Mouse (Mus musculus): ENCODE data around the gene B4galnt4. TPM values are rescaled to one million over a fixed set of nuclear protein-coding genes. Genes with fewer than 3 reads are reported as not detected.
A peak's percentile ranks its signal among the peaks of the same experiment; 100 is the strongest.

The B4galnt4 gene
- polyA plus RNA-seq, 1 experiment from 2014 or later = 1.2 TPM

DNA sequence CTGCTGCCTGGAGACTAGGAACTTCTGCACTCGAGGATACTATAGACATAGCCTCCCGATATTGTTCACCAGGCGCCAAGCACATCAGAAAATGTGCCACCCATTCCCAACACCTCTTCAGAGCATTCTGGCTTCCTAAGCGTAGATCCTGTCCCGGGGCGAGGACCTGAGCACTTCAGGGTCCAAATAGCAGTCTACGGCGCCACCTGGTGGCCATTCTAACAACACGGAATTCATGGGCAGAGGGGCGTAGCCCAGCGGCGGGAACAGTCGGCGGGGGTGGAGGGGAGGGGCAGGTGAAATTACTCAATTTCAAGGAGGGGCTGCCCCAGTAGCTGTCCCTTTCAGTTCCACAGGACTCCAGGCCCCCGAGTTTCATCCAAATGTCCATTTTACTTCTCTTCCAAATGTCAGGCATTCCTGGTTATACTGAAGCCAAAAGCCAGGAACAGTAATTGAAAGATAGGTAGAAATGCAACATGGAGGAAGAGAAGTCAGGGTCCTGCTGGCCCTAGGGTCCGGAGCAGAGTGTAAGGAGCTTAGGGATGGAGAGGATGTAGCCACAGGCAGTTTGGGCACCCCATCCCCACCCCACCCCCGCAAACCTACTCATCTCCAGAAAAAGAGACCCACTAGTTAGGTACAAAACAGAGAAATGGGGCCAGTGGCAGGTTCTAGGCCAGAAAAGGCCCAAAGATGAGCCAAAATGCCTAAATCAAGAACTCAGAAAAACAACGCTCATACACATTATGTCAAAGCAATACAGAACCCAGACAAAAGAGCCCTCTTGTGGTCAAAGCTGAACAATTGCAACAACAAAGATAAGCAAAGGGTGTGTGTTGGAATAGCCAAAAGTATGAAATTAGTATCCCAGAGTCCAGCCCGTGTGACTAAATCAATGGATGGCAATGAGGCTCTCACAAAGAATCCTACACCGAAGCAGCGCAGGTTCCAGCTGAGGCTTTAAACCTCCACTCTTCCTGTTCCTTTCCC, 12.4 kb upstream of the B4galnt4 start:
- DNase-seq (ENCODE audit: low spot score) (peak; percentile 92), ATAC-seq (ENCODE audit: low FRiP score, low TSS enrichment) (peak; percentile 90)
- H3K27me3 ChIP-seq (ENCODE audit: control insufficient read depth, insufficient read depth, low read length) = no peaks in the 10 kb centered on the region
- peak overlapping the region; percentile 50 for H3K9ac ChIP-seq (ENCODE audit: low read length)
- TF ChIP-seq EP300 (optimal IDR thresholded peaks at IDR 0.05) (no peak), CTCF (IDR thresholded peaks at IDR 0.05; ENCODE audit: low read depth) (peak; percentile 95)
- H3K4me3 ChIP-seq (ENCODE audit: low read depth, low read length) = peak overlapping the region; percentile 18; the same call in 1 of the 2 replicates
- peak overlapping the region; percentile 95 for H3K27ac ChIP-seq (replicated peaks)
- WGBS = 6% methylated on average over 21 of the region's 21 CpGs
- 0 out of 2 replicates have a peak, but pooled peaks cover 7% of the 10 kb centered on the region for H3K4me1 ChIP-seq (replicated peaks; ENCODE audit: control insufficient read depth, insufficient read depth)
- peak overlapping the region; percentile 62 for H3K4me2 ChIP-seq (replicated peaks; ENCODE audit: low read depth)
- H3K9me3 ChIP-seq (ENCODE audit: control insufficient read depth, low read length) = no peaks in the 10 kb centered on the region
- H3K36me3 ChIP-seq (ENCODE audit: control insufficient read depth, insufficient read depth, low read length) = no peaks in the 10 kb centered on the region

DNA sequence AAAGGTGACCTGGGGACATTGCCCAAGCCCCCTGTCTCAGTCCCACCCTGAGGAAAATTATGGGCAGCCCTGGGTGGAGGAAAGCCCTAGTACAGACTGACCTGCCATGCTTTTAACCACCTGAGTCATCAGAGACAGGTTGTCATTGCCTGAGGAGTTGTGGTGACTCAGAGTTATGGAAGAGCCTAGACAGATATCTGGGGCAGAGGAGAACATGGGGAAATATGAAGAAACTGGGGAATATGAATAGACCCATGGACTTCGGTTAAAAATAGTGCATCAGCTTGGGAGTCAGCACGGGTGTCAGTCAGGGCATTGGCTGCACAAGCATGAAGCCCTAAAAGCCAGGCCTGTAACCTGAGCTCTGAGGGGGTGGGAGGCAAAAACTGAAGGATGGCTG, 11.6 kb upstream of the B4galnt4 start:
- 71% methylated on average over 2 of the region's 2 CpGs for WGBS
- Histone ChIP-seq H3K9me3 (ENCODE audit: control insufficient read depth, low read length) (no peaks in the 10 kb centered on the region), H3K27ac (replicated peaks) (no peak overlapping the region), H3K4me1 (replicated peaks; ENCODE audit: control insufficient read depth, insufficient read depth) (0 out of 2 replicates have a peak, but pooled peaks cover 7% of the 10 kb centered on the region), H3K9ac (ENCODE audit: low read length) (no peak overlapping the region), H3K27me3 (ENCODE audit: control insufficient read depth, insufficient read depth, low read length) (no peaks in the 10 kb centered on the region), H3K36me3 (ENCODE audit: control insufficient read depth, insufficient read depth, low read length) (no peaks in the 10 kb centered on the region), H3K4me3 (ENCODE audit: low read depth, low read length) (no peak overlapping the region), H3K4me2 (replicated peaks; ENCODE audit: low read depth) (no peak overlapping the region)
- no peak for TF ChIP-seq CTCF (IDR thresholded peaks at IDR 0.05; ENCODE audit: low read depth)
- no peak for TF ChIP-seq EP300 (optimal IDR thresholded peaks at IDR 0.05)
- ATAC-seq (ENCODE audit: low FRiP score, low TSS enrichment) = no peak
- no peak for DNase-seq (ENCODE audit: low spot score)

- Histone ChIP-seq H3K9me3 (ENCODE audit: control insufficient read depth, low read length) (no peaks in the 10 kb centered on the region), H3K4me3 (ENCODE audit: low read depth, low read length) (no peak overlapping the region), H3K27ac (replicated peaks) (no peak overlapping the region), H3K36me3 (ENCODE audit: control insufficient read depth, insufficient read depth, low read length) (no peaks in the 10 kb centered on the region), H3K27me3 (ENCODE audit: control insufficient read depth, insufficient read depth, low read length) (no peaks in the 10 kb centered on the region), H3K4me1 (replicated peaks; ENCODE audit: control insufficient read depth, insufficient read depth) (0 out of 2 replicates have a peak, but pooled peaks cover 7% of the 10 kb centered on the region), H3K9ac (ENCODE audit: low read length) (no peak overlapping the region), H3K4me2 (replicated peaks; ENCODE audit: low read depth) (no peak overlapping the region)
- no peak for TF ChIP-seq CTCF (IDR thresholded peaks at IDR 0.05; ENCODE audit: low read depth)
- TF ChIP-seq EP300 (optimal IDR thresholded peaks at IDR 0.05) = no peak
- ATAC-seq (ENCODE audit: low FRiP score, low TSS enrichment) = no peak
- no peak for DNase-seq (ENCODE audit: low spot score)
- 66% methylated on average over 16 of the region's 17 CpGs for WGBS
Observed at GRCm38 (mm10) chr7:141051060-141051685, 9.7 kb upstream of the B4galnt4 start.

GRCm38 (mm10) chr7:141052016-141052415, 8.9 kb upstream of the B4galnt4 start:
- H3K9ac ChIP-seq (ENCODE audit: low read length) = no peak overlapping the region
- 74% methylated on average over 4 of the region's 4 CpGs for WGBS

GRCm38 (mm10) chr7:141052421-141052820, 8.5 kb upstream of the B4galnt4 start:
- no peaks in the 10 kb centered on the region for H3K9me3 ChIP-seq (ENCODE audit: control insufficient read depth, low read length)
- TF ChIP-seq CTCF (IDR thresholded peaks at IDR 0.05; ENCODE audit: low read depth) = no peak
- no peak for TF ChIP-seq EP300 (optimal IDR thresholded peaks at IDR 0.05)
- ATAC-seq (ENCODE audit: low FRiP score, low TSS enrichment) (no peak), DNase-seq (ENCODE audit: low spot score) (no peak)
- H3K4me3 ChIP-seq (ENCODE audit: low read depth, low read length) = no peak overlapping the region
- no peak overlapping the region for H3K27ac ChIP-seq (replicated peaks)
- no peaks in the 10 kb centered on the region for H3K36me3 ChIP-seq (ENCODE audit: control insufficient read depth, insufficient read depth, low read length)
- WGBS = 69% methylated on average over 2 of the region's 2 CpGs
- H3K27me3 ChIP-seq (ENCODE audit: control insufficient read depth, insufficient read depth, low read length) = no peaks in the 10 kb centered on the region
- H3K9ac ChIP-seq (ENCODE audit: low read length) = no peak overlapping the region
- 0 out of 2 replicates have a peak, but pooled peaks cover 3% of the 10 kb centered on the region for H3K4me1 ChIP-seq (replicated peaks; ENCODE audit: control insufficient read depth, insufficient read depth)
- H3K4me2 ChIP-seq (replicated peaks; ENCODE audit: low read depth) = no peak overlapping the region

More at GRCm38 (mm10) chr7:141052016-141052415, 8.9 kb upstream of the B4galnt4 start:
- DNase-seq (ENCODE audit: low spot score) (no peak), ATAC-seq (ENCODE audit: low FRiP score, low TSS enrichment) (no peak)
- 0 out of 2 replicates have a peak, but pooled peaks cover 7% of the 10 kb centered on the region for H3K4me1 ChIP-seq (replicated peaks; ENCODE audit: control insufficient read depth, insufficient read depth)
- no peak overlapping the region for H3K27ac ChIP-seq (replicated peaks)
- TF ChIP-seq EP300 (optimal IDR thresholded peaks at IDR 0.05) (no peak), CTCF (IDR thresholded peaks at IDR 0.05; ENCODE audit: low read depth) (no peak)
- no peaks in the 10 kb centered on the region for H3K27me3 ChIP-seq (ENCODE audit: control insufficient read depth, insufficient read depth, low read length)
- no peaks in the 10 kb centered on the region for H3K36me3 ChIP-seq (ENCODE audit: control insufficient read depth, insufficient read depth, low read length)
- H3K4me3 ChIP-seq (ENCODE audit: low read depth, low read length) = no peak overlapping the region
- H3K4me2 ChIP-seq (replicated peaks; ENCODE audit: low read depth) = no peak overlapping the region
- no peaks in the 10 kb centered on the region for H3K9me3 ChIP-seq (ENCODE audit: control insufficient read depth, low read length)
